Mouse (Mus musculus) MEL (cell line): Measurements from ENCODE around the gene 6430548M08Rik. TPM values are rescaled to one million over a fixed set of nuclear protein-coding genes. Genes with fewer than 3 reads are reported as not detected.

ENCODE experiments used
- DNase-seq: peaks from one replicate; pipeline ENCODE4 v3.0.0; 2011; ENCODE audit warnings: low read depth, low spot score
- H3K27ac ChIP-seq: 2 replicates; pipeline ENCODE4 v1.5.1; 2012; ENCODE audit warnings: low read depth, mild to moderate bottlenecking, control low read depth, low read length, moderate library complexity; ENCODE audit not compliant: control insufficient read depth
- H3K27me3 ChIP-seq, 2 experiments: fragments of 150-350 bp in 1 of 2; sonication (generic) in 1 of 2; 2 replicates each; pipeline ENCODE4 v1.6.1; 2012; ENCODE audit warnings: low read length in 2 of 2, mild to moderate bottlenecking in 2 of 2, improper control_type of control experiment in 1 of 2, moderate library complexity in 1 of 2; ENCODE audit not compliant: insufficient read depth in 2 of 2, control insufficient read depth in 1 of 2
- H3K36me3 ChIP-seq, 2 experiments: 2 replicates each; pipeline ENCODE4 v1.6.1; 2012 to 2014; ENCODE audit warnings: low read length in 2 of 2, improper control_type of control experiment in 1 of 2, inconsistent platforms in 1 of 2, mild to moderate bottlenecking in 1 of 2; ENCODE audit not compliant: insufficient read depth in 2 of 2, control insufficient read depth in 1 of 2
- H3K4me1 ChIP-seq, 2 experiments: fragments of 150-350 bp in 1 of 2; sonication (generic) in 1 of 2; 2 replicates each; pipeline ENCODE4 v1.6.1; 2012; ENCODE audit warnings: low read length in 2 of 2, improper control_type of control experiment in 1 of 2, mild to moderate bottlenecking in 1 of 2; ENCODE audit not compliant: insufficient read depth in 2 of 2, control insufficient read depth in 1 of 2
- H3K4me3 ChIP-seq, 2 experiments: fragments of 150-350 bp in 1 of 2; sonication (generic) in 1 of 2; 2 replicates each; pipeline ENCODE4 v1.5.1; 2012; ENCODE audit warnings: low read depth in 2 of 2, low read length in 2 of 2, mild to moderate bottlenecking in 2 of 2, moderate library complexity in 2 of 2, control low read depth in 1 of 2, improper control_type of control experiment in 1 of 2; ENCODE audit not compliant: control insufficient read depth in 1 of 2, insufficient read depth in 1 of 2
- H3K79me2 ChIP-seq: 2 replicates; pipeline ENCODE4 v1.6.1; 2012; ENCODE audit warnings: mild to moderate bottlenecking, low read length, moderate library complexity; ENCODE audit not compliant: control insufficient read depth, poor library complexity, insufficient read depth
- H3K9ac ChIP-seq: 2 replicates; pipeline ENCODE4 v1.6.1; 2012; ENCODE audit warnings: low read depth, mild to moderate bottlenecking, control low read depth, low read length, moderate library complexity; ENCODE audit not compliant: control insufficient read depth, poor library complexity, severe bottlenecking
- H3K9me3 ChIP-seq: fragments of 150-350 bp; sonication (generic); replicated peaks from 2 replicates; pipeline ENCODE4 v1.6.1; 2012; ENCODE audit warnings: mild to moderate bottlenecking, low read length, improper control_type of control experiment, moderate library complexity; ENCODE audit not compliant: insufficient read depth
- BHLHE40 ChIP-seq: IDR thresholded peaks from 2 replicates; pipeline ENCODE4 v1.6.1; 2012; ENCODE audit warnings: low read depth, mild to moderate bottlenecking, inconsistent platforms, low read length, improper control_type of control experiment, borderline replicate concordance
- CHD1 ChIP-seq: IDR thresholded peaks from 2 replicates; pipeline ENCODE4 v1.6.1; 2012; ENCODE audit warnings: low read depth, mild to moderate bottlenecking, inconsistent platforms, low read length, improper control_type of control experiment
- CTCF ChIP-seq, 3 experiments: IDR thresholded peaks in 2 of 3; conservative IDR thresholded peaks in 1 of 3; 2 replicates each; pipeline ENCODE4 v1.5.1; 2011 to 2012; ENCODE audit warnings: low read length in 3 of 3, low read depth in 2 of 3, mild to moderate bottlenecking in 2 of 3, improper control_type of control experiment in 1 of 3, inconsistent platforms in 1 of 3, mixed read lengths in 1 of 3, moderate library complexity in 1 of 3; ENCODE audit not compliant: control insufficient read depth in 1 of 3, insufficient read depth in 1 of 3, poor library complexity in 1 of 3, severe bottlenecking in 1 of 3
- E2F4 ChIP-seq: IDR thresholded peaks from 2 replicates; pipeline ENCODE4 v1.6.1; 2011; ENCODE audit warnings: low read depth, low read length, improper control_type of control experiment, borderline replicate concordance
- ELF1 ChIP-seq: IDR thresholded peaks from 2 replicates; pipeline ENCODE4 v1.6.1; 2014; ENCODE audit warnings: low read depth, mild to moderate bottlenecking, inconsistent platforms, low read length, improper control_type of control experiment, moderate library complexity
- EP300 ChIP-seq, 2 experiments: IDR thresholded peaks; 2 replicates each; pipeline ENCODE4 v1.6.1; 2011; ENCODE audit warnings: improper control_type of control experiment in 2 of 2, low read length in 2 of 2, low read depth in 1 of 2, mild to moderate bottlenecking in 1 of 2
- GABPA ChIP-seq: IDR thresholded peaks from 2 replicates; pipeline ENCODE4 v1.6.1; 2012; ENCODE audit warnings: low read depth, mild to moderate bottlenecking, inconsistent platforms, low read length, improper control_type of control experiment, moderate library complexity
- HCFC1 ChIP-seq: IDR thresholded peaks from 2 replicates; pipeline ENCODE4 v1.6.1; 2012; ENCODE audit warnings: low read depth, mild to moderate bottlenecking, inconsistent platforms, low read length, improper control_type of control experiment, moderate library complexity
- JUND ChIP-seq: IDR thresholded peaks from 2 replicates; pipeline ENCODE4 v1.6.1; 2011; ENCODE audit warnings: low read depth, mild to moderate bottlenecking, improper control_type of control experiment, low read length
- MXI1 ChIP-seq: IDR thresholded peaks from 2 replicates; pipeline ENCODE4 v1.6.1; 2011; ENCODE audit warnings: mild to moderate bottlenecking, low read depth, low read length, improper control_type of control experiment
- NRF1 ChIP-seq: IDR thresholded peaks from 2 replicates; pipeline ENCODE4 v1.6.1; 2014; ENCODE audit warnings: low read depth, mild to moderate bottlenecking, inconsistent platforms, low read length, improper control_type of control experiment, moderate library complexity; ENCODE audit not compliant: poor library complexity, insufficient read depth, severe bottlenecking
- POLR2AphosphoS5 ChIP-seq: IDR thresholded peaks from 2 replicates; pipeline ENCODE4 v1.6.1; 2012; ENCODE audit warnings: low read depth, borderline replicate concordance, mild to moderate bottlenecking, inconsistent platforms, low read length, moderate library complexity, mixed read lengths
- RAD21 ChIP-seq: IDR thresholded peaks from 2 replicates; pipeline ENCODE4 v1.6.1; 2011; ENCODE audit warnings: mild to moderate bottlenecking, low read depth, low read length, improper control_type of control experiment
- RCOR1 ChIP-seq: IDR thresholded peaks from 2 replicates; pipeline ENCODE4 v1.6.1; 2012; ENCODE audit warnings: low read depth, mild to moderate bottlenecking, inconsistent platforms, low read length, improper control_type of control experiment
- SIN3A ChIP-seq: IDR thresholded peaks from 2 replicates; pipeline ENCODE4 v1.6.1; 2012; ENCODE audit warnings: low read length, improper control_type of control experiment, inconsistent platforms
- TCF12 ChIP-seq: IDR thresholded peaks from 2 replicates; pipeline ENCODE4 v1.6.1; 2014; ENCODE audit warnings: low read depth, mild to moderate bottlenecking, inconsistent platforms, low read length, improper control_type of control experiment, moderate library complexity
- UBTF ChIP-seq: IDR thresholded peaks from 2 replicates; pipeline ENCODE4 v1.6.1; 2012; ENCODE audit warnings: low read depth, mild to moderate bottlenecking, inconsistent platforms, low read length, improper control_type of control experiment, moderate library complexity, borderline replicate concordance; ENCODE audit not compliant: insufficient read depth
- USF1 ChIP-seq: IDR thresholded peaks from 2 replicates; pipeline ENCODE4 v1.6.1; 2014; ENCODE audit warnings: low read depth, mild to moderate bottlenecking, inconsistent platforms, low read length, improper control_type of control experiment, moderate library complexity
- USF2 ChIP-seq, 2 experiments: IDR thresholded peaks; 2 replicates each; pipeline ENCODE4 v1.6.1; 2011 to 2012; ENCODE audit warnings: improper control_type of control experiment in 2 of 2, low read length in 2 of 2, borderline replicate concordance in 1 of 2, inconsistent platforms in 1 of 2, low read depth in 1 of 2, mild to moderate bottlenecking in 1 of 2; ENCODE audit not compliant: insufficient read depth in 1 of 2
- ZKSCAN1 ChIP-seq: IDR thresholded peaks from 2 replicates; pipeline ENCODE4 v1.6.1; 2012; ENCODE audit warnings: low read depth, mild to moderate bottlenecking, inconsistent platforms, low read length, improper control_type of control experiment, moderate library complexity
- polyA plus RNA-seq, 2 experiments: library from polyadenylated mRNA; stranded (reverse) in 1 of 2; unstranded in 1 of 2; fragments of >175 nt in 1 of 2; fragments of >200 nt in 1 of 2; gene quantifications; 2 replicates each; pipeline versions ENCODE4 v1.2.1 to v1.2.4; 2012; ENCODE audit warnings: low replicate concordance in 2 of 2, low read depth in 1 of 2; ENCODE audit not compliant: insufficient read length in 2 of 2, insufficient read depth in 1 of 2, missing spikeins in 1 of 2
- total RNA-seq: library from RNA; depleted of rRNA; stranded (reverse); fragments of 300-350 nt; gene quantifications from 2 replicates; pipeline ENCODE4 v1.2.3, GENCODE M21; 2012; rRNA removed

6430548M08Rik gene
- total and polyA plus RNA-seq, 3 experiments: 0.96 to 1.9 TPM; not detected in 1

DNA sequence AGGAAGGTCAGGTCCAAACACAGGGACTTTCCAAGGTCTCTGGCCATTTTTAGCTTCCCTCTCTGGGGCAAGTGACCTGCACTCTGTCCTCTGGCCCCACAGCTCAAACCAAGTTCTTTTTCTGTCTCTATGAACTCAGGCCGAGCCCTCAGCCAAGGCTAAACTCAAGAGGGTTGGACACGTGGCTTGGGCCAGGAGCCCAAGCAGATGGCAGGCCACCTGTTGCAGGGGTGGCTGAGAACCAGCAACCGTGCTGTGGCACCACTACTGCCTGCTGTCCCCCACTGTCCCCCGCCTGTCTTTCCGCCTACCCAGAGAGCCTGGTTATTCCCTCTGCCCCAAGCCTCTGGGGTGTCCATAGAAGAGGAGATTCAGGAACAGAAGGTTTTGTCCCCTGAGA is 100.0 kb downstream of the 6430548M08Rik start:
- Histone ChIP-seq H3K36me3 (no peaks in the 10 kb centered on the region), H3K4me3 (no peak overlapping the region), H3K27me3 (no peaks in the 10 kb centered on the region), H3K4me1 (no peaks in the 10 kb centered on the region), H3K9ac (no peak overlapping the region), H3K27ac (no peak overlapping the region), H3K9me3 (no peaks in the 10 kb centered on the region), H3K79me2 (no peaks in the 10 kb centered on the region)
- TF ChIP-seq UBTF (no peak), EP300 (IDR thresholded peaks at IDR 0.05; ENCODE audit: low read depth in 1 of 2, low read length in 2 of 2) (no peak), TCF12 (no peak), HCFC1 (no peak), JUND (no peak), RAD21 (no peak), POLR2AphosphoS5 (no peak), MXI1 (no peak), ZKSCAN1 (no peak), E2F4 (no peak), CTCF (IDR thresholded peaks at IDR 0.05 in 2 of 3, conservative IDR thresholded peaks at IDR 0.05 in 1 of 3; ENCODE audit: control insufficient read depth in 1 of 3, insufficient read depth in 1 of 3, low read depth in 2 of 3, low read length in 3 of 3, poor library complexity in 1 of 3, severe bottlenecking in 1 of 3) (no peak), BHLHE40 (no peak), USF1 (no peak), USF2 (IDR thresholded peaks at IDR 0.05; ENCODE audit: borderline replicate concordance in 1 of 2, insufficient read depth in 1 of 2, low read depth in 1 of 2, low read length in 2 of 2) (no peak), CHD1 (no peak), ELF1 (no peak), SIN3A (no peak), RCOR1 (no peak), GABPA (no peak), NRF1 (no peak)
- DNase-seq: no peak

Other genes with a start within 250 kb of the 6430548M08Rik start
- gene Usp10, start 203.8 kb upstream of the 6430548M08Rik start, total RNA-seq: 205 and 227 TPM in 2 replicates
- gene Usp10, start 203.8 kb upstream of the 6430548M08Rik start, polyA plus RNA-seq: 100 to 1,000 TPM; 263 to 398 TPM
- 8.1 and 11.1 TPM in 2 replicates for gene Gm20388, start 203.3 kb upstream of the 6430548M08Rik start, total RNA-seq
- 10 to 100 TPM in 1 of 2 experiments, not detected in 1; 17.8 TPM for gene Gm20388, start 203.3 kb upstream of the 6430548M08Rik start, polyA plus RNA-seq
- gene Crispld2, start 121.7 kb upstream of the 6430548M08Rik start, total RNA-seq: 1.5 and 2.2 TPM in 2 replicates
- gene Crispld2, start 121.7 kb upstream of the 6430548M08Rik start, polyA plus RNA-seq: 1 to 10 TPM in 1 of 2 experiments, not detected in 1; 1.7 TPM
- gene Zdhhc7, start 12.7 kb upstream of the 6430548M08Rik start, total RNA-seq: 36.5 and 54.4 TPM in 2 replicates
- gene Zdhhc7, start 12.7 kb upstream of the 6430548M08Rik start, polyA plus RNA-seq: 100 to 1,000 TPM in 1 of 2 experiments, 10 to 100 TPM in 1; 51.0 to 126 TPM
- gene Fam92b, start 63.3 kb downstream of the 6430548M08Rik start, total RNA-seq: not detected in 2 replicates
- not detected for gene Fam92b, start 63.3 kb downstream of the 6430548M08Rik start, polyA plus RNA-seq
- 23.1 and 23.6 TPM in 2 replicates for gene Gse1, start 114.3 kb downstream of the 6430548M08Rik start, total RNA-seq
- 100 to 1,000 TPM in 1 of 2 experiments, 10 to 100 TPM in 1; 66.9 to 128 TPM for gene Gse1, start 114.3 kb downstream of the 6430548M08Rik start, polyA plus RNA-seq